Mouse (Mus musculus) neural tube, embryonic 11.5 days (tissue): Measurements from ENCODE around the gene Sox15. TPM values are rescaled to one million over a fixed set of nuclear protein-coding genes. Genes with fewer than 3 reads are reported as not detected.

Experiments used
- microRNA counts: library from miRNA; unstranded; fragments of <30 nt; microRNA quantifications from one replicate; lab custom pipeline; 2015
- microRNA-seq: library from miRNA; unstranded; fragments of <30 nt; microRNA quantifications from one replicate; pipeline ENCODE4, GENCODE M21; 2016
- polyA plus RNA-seq: library from polyadenylated mRNA; unstranded; fragments of >200 nt; fragmentation: Nextera tagmentation; extraction: Ambion mirVana; gene quantifications from 2 replicates; pipeline ENCODE4 v1.2.1, GENCODE M21; 2014

Sox15 gene
- polyA plus RNA-seq, 1 experiment from 2014 or later: not detected

MicroRNA genes within 50 kb of the gene (microRNA counts, 519-probe panel; counts per million panel counts)
- microRNA mmu-miR-1934 (lab: Ali Mortazavi, UCI) (171 counts per million, percentile 57 among the panel's probes with 10 or more counts), microRNA mmu-miR-467f (lab: Ali Mortazavi, UCI) (2,928 counts per million, percentile 64 among the panel's probes with 10 or more counts)

Small RNAs within 50 kb of the gene (microRNA-seq; reads per million reads assigned to microRNA genes)
- gene Mir1934: 1.3 reads per million
- gene Mir467f: not detected

Other genes with a start within 250 kb of the Sox15 start
- 37.9 and 42.0 TPM in 2 replicates for gene Kdm6b, start 241.6 kb upstream of the Sox15 start, polyA plus RNA-seq
- gene Dnah2, start 106.2 kb upstream of the Sox15 start, polyA plus RNA-seq: 0.92 and 1.2 TPM in 2 replicates
- gene Efnb3, start 95.1 kb upstream of the Sox15 start, polyA plus RNA-seq: 9.6 and 9.7 TPM in 2 replicates
- gene Wrap53, start 75.1 kb upstream of the Sox15 start, polyA plus RNA-seq: 34.5 and 34.6 TPM in 2 replicates
- gene Trp53, start 75.0 kb upstream of the Sox15 start, polyA plus RNA-seq: 169 and 175 TPM in 2 replicates
- 7.2 and 7.7 TPM in 2 replicates for gene Atp1b2, start 49.4 kb upstream of the Sox15 start, polyA plus RNA-seq
- not detected in 2 replicates for gene Shbg, start 37.4 kb upstream of the Sox15 start, polyA plus RNA-seq
- 14.9 and 19.0 TPM in 2 replicates for gene Sat2, start 33.3 kb upstream of the Sox15 start, polyA plus RNA-seq
- 36.4 and 40.3 TPM in 2 replicates for gene Fxr2, start 22.3 kb upstream of the Sox15 start, polyA plus RNA-seq
- gene Mpdu1, start 7.3 kb downstream of the Sox15 start, polyA plus RNA-seq: 26.8 and 30.0 TPM in 2 replicates
- 5.5 and 6.7 TPM in 2 replicates for gene Cd68, start 10.8 kb downstream of the Sox15 start, polyA plus RNA-seq
- gene Eif4a1, start 17.1 kb downstream of the Sox15 start, polyA plus RNA-seq: 781 and 824 TPM in 2 replicates
- gene Senp3, start 26.8 kb downstream of the Sox15 start, polyA plus RNA-seq: 88.6 and 93.8 TPM in 2 replicates
- 0.19 TPM in 1 of 2 replicates, not detected in the other for gene Tnfsf13, start 30.5 kb downstream of the Sox15 start, polyA plus RNA-seq
- 1.5 and 1.7 TPM in 2 replicates for gene Tnfsf12, start 40.5 kb downstream of the Sox15 start, polyA plus RNA-seq
- gene Tnfsfm13, start 40.8 kb downstream of the Sox15 start, polyA plus RNA-seq: 1.4 and 1.5 TPM in 2 replicates
- gene Polr2a, start 103.3 kb downstream of the Sox15 start, polyA plus RNA-seq: 65.0 and 65.3 TPM in 2 replicates
- not detected in 2 replicates for gene Slc35g3, start 106.7 kb downstream of the Sox15 start, polyA plus RNA-seq
- 0.99 and 1.3 TPM in 2 replicates for gene Zbtb4, start 110.6 kb downstream of the Sox15 start, polyA plus RNA-seq
- gene Chrnb1, start 140.6 kb downstream of the Sox15 start, polyA plus RNA-seq: 4.2 and 6.2 TPM in 2 replicates
- gene Fgf11, start 146.5 kb downstream of the Sox15 start, polyA plus RNA-seq: 2.0 and 3.0 TPM in 2 replicates
- gene Tmem102, start 150.3 kb downstream of the Sox15 start, polyA plus RNA-seq: 0.69 and 0.88 TPM in 2 replicates
- not detected in 2 replicates for gene Gm39566, start 160.0 kb downstream of the Sox15 start, polyA plus RNA-seq
- gene Spem2, start 163.2 kb downstream of the Sox15 start, polyA plus RNA-seq: not detected in 2 replicates
- 0.23 TPM in 1 of 2 replicates, not detected in the other for gene Spem1, start 166.9 kb downstream of the Sox15 start, polyA plus RNA-seq
- gene Nlgn2, start 182.5 kb downstream of the Sox15 start, polyA plus RNA-seq: 10.9 and 11.4 TPM in 2 replicates
- 289 and 296 TPM in 2 replicates for gene Tmem256, start 183.2 kb downstream of the Sox15 start, polyA plus RNA-seq
- 75.4 and 83.7 TPM in 2 replicates for gene Plscr3, start 191.1 kb downstream of the Sox15 start, polyA plus RNA-seq
- 0.23 and 0.72 TPM in 2 replicates for gene Tnk1, start 203.4 kb downstream of the Sox15 start, polyA plus RNA-seq
- gene Tmem95, start 222.7 kb downstream of the Sox15 start, polyA plus RNA-seq: not detected in 2 replicates
- gene Kctd11, start 226.1 kb downstream of the Sox15 start, polyA plus RNA-seq: 3.1 and 3.6 TPM in 2 replicates
- 0.53 and 1.1 TPM in 2 replicates for gene Acap1, start 240.2 kb downstream of the Sox15 start, polyA plus RNA-seq
- 14.4 and 15.1 TPM in 2 replicates for gene 2810408A11Rik, start 245.7 kb downstream of the Sox15 start, polyA plus RNA-seq
- gene Neurl4, start 245.8 kb downstream of the Sox15 start, polyA plus RNA-seq: 14.2 and 18.0 TPM in 2 replicates